Mouse (Mus musculus) CH12.LX (cell line): Measurements from ENCODE around the gene Phex. TPM values are rescaled to one million over a fixed set of nuclear protein-coding genes. Genes with fewer than 3 reads are reported as not detected.

Experiments used
- DNase-seq: peaks from one replicate; pipeline ENCODE4 v3.0.0-alpha.2; 2013; ENCODE audit errors: extremely low read depth
- H3K27ac ChIP-seq: 2 replicates; pipeline ENCODE4 v1.5.1; 2012; ENCODE audit warnings: low read depth, mild to moderate bottlenecking, control low read depth, moderate library complexity; ENCODE audit not compliant: insufficient read depth
- H3K27me3 ChIP-seq: replicated peaks from 2 replicates; pipeline ENCODE3; 2012; ENCODE audit warnings: inconsistent platforms
- H3K36me3 ChIP-seq, 2 experiments: replicated peaks in 1 of 2; 2 replicates each; pipeline versions ENCODE3 to v1.6.1; 2012; ENCODE audit warnings: inconsistent platforms in 1 of 2, low read length in 1 of 2, mild to moderate bottlenecking in 1 of 2, mixed read lengths in 1 of 2, moderate library complexity in 1 of 2; ENCODE audit not compliant: control insufficient read depth in 1 of 2, insufficient read depth in 1 of 2
- H3K4me1 ChIP-seq, 2 experiments: 2 replicates each; pipeline ENCODE4 v1.6.1; 2012; ENCODE audit warnings: inconsistent platforms in 1 of 2, moderate library complexity in 1 of 2; ENCODE audit not compliant: insufficient read depth in 2 of 2, control insufficient read depth in 1 of 2
- H3K4me2 ChIP-seq: 2 replicates; pipeline ENCODE4 v1.6.1; 2012; ENCODE audit warnings: low read depth, mild to moderate bottlenecking, control low read depth; ENCODE audit not compliant: poor library complexity, insufficient read depth, severe bottlenecking
- H3K4me3 ChIP-seq, 3 experiments: fragments of 150-350 bp in 1 of 3; sonication (generic) in 1 of 3; replicated peaks in 1 of 3; 2 replicates each; pipeline versions ENCODE3 to v1.5.1; 2011 to 2012; ENCODE audit warnings: low read depth in 2 of 3, low read length in 2 of 3, mild to moderate bottlenecking in 2 of 3, moderate library complexity in 2 of 3, control low read depth in 1 of 3, improper control_type of control experiment in 1 of 3, inconsistent platforms in 1 of 3, mixed read lengths in 1 of 3; ENCODE audit not compliant: poor library complexity in 1 of 3
- H3K79me2 ChIP-seq: replicated peaks from 2 replicates; pipeline ENCODE4 v1.6.1; 2012; ENCODE audit warnings: mild to moderate bottlenecking, moderate library complexity; ENCODE audit not compliant: control insufficient read depth, poor library complexity, insufficient read depth, severe bottlenecking; ENCODE audit errors: extremely low read depth
- H3K9ac ChIP-seq: 2 replicates; pipeline ENCODE4 v1.6.1; 2012; ENCODE audit warnings: low read depth, mild to moderate bottlenecking, control low read depth, moderate library complexity; ENCODE audit not compliant: insufficient read depth
- H3K9me3 ChIP-seq: replicated peaks from 2 replicates; pipeline ENCODE3; 2012; ENCODE audit warnings: low read length, inconsistent platforms, mixed read lengths
- BHLHE40 ChIP-seq: IDR thresholded peaks from 2 replicates; pipeline ENCODE4 v1.6.1; 2011; ENCODE audit warnings: mild to moderate bottlenecking, low read depth, low read length, improper control_type of control experiment
- CHD1 ChIP-seq: IDR thresholded peaks from 2 replicates; pipeline ENCODE4 v1.6.1; 2012; ENCODE audit warnings: low read depth, low read length, improper control_type of control experiment, inconsistent platforms
- CHD2 ChIP-seq: IDR thresholded peaks from 2 replicates; pipeline ENCODE4 v1.6.1; 2011; ENCODE audit warnings: low read length, improper control_type of control experiment
- CTCF ChIP-seq, 2 experiments: IDR thresholded peaks in 1 of 2; conservative IDR thresholded peaks in 1 of 2; 2 replicates each; pipeline ENCODE4 v1.5.1; 2011 to 2012; ENCODE audit warnings: low read depth in 2 of 2, low read length in 2 of 2, improper control_type of control experiment in 1 of 2, inconsistent platforms in 1 of 2, mild to moderate bottlenecking in 1 of 2, moderate library complexity in 1 of 2
- E2F4 ChIP-seq: IDR thresholded peaks from 2 replicates; pipeline ENCODE4 v1.6.1; 2011; ENCODE audit warnings: low read depth, low read length, improper control_type of control experiment; ENCODE audit not compliant: insufficient replicate concordance
- ELF1 ChIP-seq: IDR thresholded peaks from 2 replicates; pipeline ENCODE4 v1.6.1; 2014; ENCODE audit warnings: low read depth, mild to moderate bottlenecking, inconsistent platforms, low read length, improper control_type of control experiment
- HCFC1 ChIP-seq: IDR thresholded peaks from 2 replicates; pipeline ENCODE4 v1.6.1; 2012; ENCODE audit warnings: low read depth, mild to moderate bottlenecking, inconsistent platforms, low read length, improper control_type of control experiment
- IRF4 ChIP-seq: IDR thresholded peaks from 2 replicates; pipeline ENCODE4 v1.6.1; 2014; ENCODE audit warnings: low read depth, mild to moderate bottlenecking, inconsistent platforms, low read length, improper control_type of control experiment
- JUN ChIP-seq: IDR thresholded peaks from 2 replicates; pipeline ENCODE4 v1.6.1; 2011; ENCODE audit warnings: low read depth, mild to moderate bottlenecking, low read length, improper control_type of control experiment, moderate library complexity; ENCODE audit not compliant: insufficient read depth
- KAT2A ChIP-seq: IDR thresholded peaks from 2 replicates; pipeline ENCODE4 v1.6.1; 2012; ENCODE audit warnings: low read length, improper control_type of control experiment, inconsistent platforms; ENCODE audit not compliant: insufficient replicate concordance
- MAFK ChIP-seq: IDR thresholded peaks from 2 replicates; pipeline ENCODE4 v1.6.1; 2011; ENCODE audit warnings: low read length, improper control_type of control experiment; ENCODE audit not compliant: insufficient replicate concordance
- MAX ChIP-seq: IDR thresholded peaks from 2 replicates; pipeline ENCODE4 v1.6.1; 2011; ENCODE audit warnings: low read length, improper control_type of control experiment
- MYC ChIP-seq: IDR thresholded peaks from 2 replicates; pipeline ENCODE4 v1.6.1; 2011; ENCODE audit warnings: low read depth, mild to moderate bottlenecking, improper control_type of control experiment, low read length
- NELFE ChIP-seq: IDR thresholded peaks from 2 replicates; pipeline ENCODE4 v1.6.1; 2011; ENCODE audit warnings: low read depth, low read length, improper control_type of control experiment
- NRF1 ChIP-seq: IDR thresholded peaks from 2 replicates; pipeline ENCODE4 v1.6.1; 2014; ENCODE audit warnings: low read depth, mild to moderate bottlenecking, inconsistent platforms, low read length, improper control_type of control experiment, moderate library complexity
- POLR2A ChIP-seq: IDR thresholded peaks from 2 replicates; pipeline ENCODE4 v1.6.1; 2011; ENCODE audit warnings: low read depth, mild to moderate bottlenecking, improper control_type of control experiment, low read length
- SIN3A ChIP-seq: IDR thresholded peaks from 2 replicates; pipeline ENCODE4 v1.6.1; 2012; ENCODE audit warnings: low read length, improper control_type of control experiment, inconsistent platforms
- SMC3 ChIP-seq: IDR thresholded peaks from 2 replicates; pipeline ENCODE4 v1.6.1; 2011; ENCODE audit warnings: low read depth, low read length, improper control_type of control experiment
- TBP ChIP-seq: conservative IDR thresholded peaks from 2 replicates; pipeline ENCODE4 v1.6.1; 2011; ENCODE audit warnings: low read depth, low read length, improper control_type of control experiment
- TCF12 ChIP-seq: IDR thresholded peaks from 2 replicates; pipeline ENCODE4 v1.6.1; 2014; ENCODE audit warnings: low read depth, mild to moderate bottlenecking, inconsistent platforms, low read length, improper control_type of control experiment
- USF1 ChIP-seq: IDR thresholded peaks from 2 replicates; pipeline ENCODE4 v1.6.1; 2014; ENCODE audit warnings: low read depth, mild to moderate bottlenecking, inconsistent platforms, low read length, improper control_type of control experiment
- USF2 ChIP-seq: conservative IDR thresholded peaks from 2 replicates; pipeline ENCODE4 v1.6.1; 2011; ENCODE audit warnings: low read depth, low read length, improper control_type of control experiment
- ZMIZ1 ChIP-seq: IDR thresholded peaks from 2 replicates; pipeline ENCODE4 v1.6.1; 2012; ENCODE audit warnings: low read depth, mild to moderate bottlenecking, inconsistent platforms, low read length, improper control_type of control experiment
- dilution Hi-C: fragments of 300-500 bp; cut with MboI; formaldehyde crosslinking; loops from 2 replicates; pipeline ENCODE4 v1.14.3; 2020; ENCODE audit warnings: low sequenced_read_pairs; ENCODE audit not compliant: extremely low pct_unique_long_range_greater_than_20kb, extremely low pct_ligation_motif_present
- in situ Hi-C: fragments of 300-500 bp; cut with MboI; formaldehyde crosslinking; loops from 3 replicates; pipeline ENCODE4 v1.14.3; 2019; ENCODE audit warnings: low sequenced_read_pairs, low pct_ligation_motif_present, low pct_unique_long_range_greater_than_20kb, mixed read lengths
- polyA plus RNA-seq: library from polyadenylated mRNA; unstranded; fragments of >175 nt; gene quantifications from 2 replicates; pipeline ENCODE4 v1.2.1, GENCODE M21; 2012; ENCODE audit warnings: low read depth; ENCODE audit not compliant: insufficient read length
- total RNA-seq, 2 experiments: library from RNA; depleted of rRNA; stranded (reverse); fragments of 300-350 nt in 1 of 2; fragments of >200 nt in 1 of 2; gene quantifications; 2 replicates each; pipeline ENCODE4 v1.2.3; 2012 to 2014

The Phex gene
- total and polyA plus RNA-seq, 3 experiments: 0.07 to 0.17 (median 0.09) TPM

GRCm38 (mm10) chrX:157328396-157328795 is 86.7 kb downstream of the Phex start:
- H3K4me2 ChIP-seq: no peak overlapping the region
- dilution Hi-C loops: no loop called here
- TF ChIP-seq MAFK (no peak), HCFC1 (no peak), ELF1 (no peak), TCF12 (no peak), E2F4 (no peak), CHD2 (no peak), ZMIZ1 (no peak), BHLHE40 (no peak), CHD1 (no peak), JUN (no peak), KAT2A (no peak), MAX (no peak), POLR2A (no peak)
- no peaks in the 10 kb centered on the region for H3K27me3 ChIP-seq
- H3K36me3 ChIP-seq: no peaks in the 10 kb centered on the region
- no peak overlapping the region for H3K27ac ChIP-seq
- no peaks in the 10 kb centered on the region for H3K9me3 ChIP-seq
- H3K4me1 ChIP-seq: no peaks in the 10 kb centered on the region
- in situ Hi-C loops: no loop called here
- no peak overlapping the region for H3K4me3 ChIP-seq
- no peak for DNase-seq
- H3K9ac ChIP-seq: no peak overlapping the region
- no peaks in the 10 kb centered on the region for H3K79me2 ChIP-seq

DNA sequence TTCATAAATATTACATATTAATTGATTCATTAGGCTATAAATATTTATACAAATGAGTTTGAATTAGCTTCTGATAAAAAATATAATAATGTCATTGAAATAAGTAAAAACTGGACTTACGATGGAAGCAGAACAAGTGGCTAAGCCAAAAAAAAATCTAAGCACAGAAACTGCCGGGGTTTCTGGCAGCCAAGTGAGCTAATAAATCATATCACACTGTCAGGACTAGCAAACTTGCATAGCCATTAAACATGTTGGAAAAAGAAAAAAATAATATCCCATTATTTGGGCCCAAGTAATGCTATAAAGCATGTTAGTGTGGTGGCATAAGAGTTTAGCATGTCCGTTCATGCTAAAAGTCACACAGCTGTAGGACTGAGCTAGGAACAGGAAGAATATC is 87.4 kb downstream of the Phex start:
- DNase-seq: no peak
- Histone ChIP-seq H3K36me3 (no peaks in the 10 kb centered on the region), H3K9ac (no peak overlapping the region), H3K79me2 (no peaks in the 10 kb centered on the region), H3K9me3 (no peaks in the 10 kb centered on the region), H3K4me1 (no peaks in the 10 kb centered on the region), H3K27ac (no peak overlapping the region), H3K4me2 (no peak overlapping the region), H3K27me3 (no peaks in the 10 kb centered on the region), H3K4me3 (no peak overlapping the region)
- dilution Hi-C loops: no loop called here
- TF ChIP-seq SMC3 (no peak), USF2 (no peak), IRF4 (no peak), POLR2A (no peak), HCFC1 (no peak), KAT2A (no peak), SIN3A (no peak), TBP (no peak), USF1 (no peak), NELFE (no peak), JUN (no peak), ZMIZ1 (no peak), BHLHE40 (no peak), CHD2 (no peak), CTCF (conservative IDR thresholded peaks at IDR 0.05 in 1 of 2, IDR thresholded peaks at IDR 0.05 in 1 of 2; ENCODE audit: low read depth in 2 of 2, low read length in 2 of 2) (no peak), MYC (no peak), NRF1 (no peak)
- in situ Hi-C loops: no loop called here
